Mouse (Mus musculus) limb, embryonic 10.5 days (tissue): ENCODE results near the gene Nxf1. TPM values are rescaled to one million over a fixed set of nuclear protein-coding genes. Genes with fewer than 3 reads are reported as not detected.
A peak's percentile ranks its signal among the peaks of the same experiment; 100 is the strongest.

ENCODE experiments used
- DNase-seq: peaks from one replicate; pipeline ENCODE4 v3.0.0-alpha.2; 2017; ENCODE audit warnings: low spot score
- H3K27ac ChIP-seq: fragments of 300-500 bp; sonication (generic); 2 replicates; pipeline ENCODE4 v1.5.1; 2016; ENCODE audit warnings: mild to moderate bottlenecking
- H3K27me3 ChIP-seq: fragments of 300-500 bp; sonication (generic); 2 replicates; pipeline ENCODE4 v1.6.1; 2016; ENCODE audit warnings: low read depth, mild to moderate bottlenecking; ENCODE audit not compliant: poor library complexity, severe bottlenecking
- H3K36me3 ChIP-seq: fragments of 300-500 bp; sonication (generic); 2 replicates; pipeline ENCODE4 v1.6.1; 2016; ENCODE audit warnings: mild to moderate bottlenecking, moderate library complexity
- H3K4me1 ChIP-seq: fragments of 300-500 bp; sonication (generic); 2 replicates; pipeline ENCODE4 v1.6.1; 2016
- H3K4me3 ChIP-seq: fragments of 300-500 bp; sonication (generic); 2 replicates; pipeline ENCODE4 v1.5.1; 2016; ENCODE audit warnings: mild to moderate bottlenecking, moderate library complexity
- H3K9me3 ChIP-seq: fragments of 300-500 bp; sonication (generic); replicated peaks from 2 replicates; pipeline ENCODE4 v1.6.1; 2016; ENCODE audit warnings: mild to moderate bottlenecking
- WGBS: fragments of 180-500 bp; shearing (Covaris S2); methylation state at CpG from one replicate; pipeline ENCODE4 v1.1.7; 2016; 5-methylcytosine and 5-hydroxymethylcytosine counted together
- microRNA-seq: library from miRNA; unstranded; fragments of <30 nt; microRNA quantifications from one replicate; pipeline ENCODE4, GENCODE M21; 2017
- polyA plus RNA-seq: library from polyadenylated mRNA; unstranded; fragments of >200 nt; fragmentation: Nextera tagmentation; extraction: Ambion mirVana; gene quantifications from 2 replicates; pipeline ENCODE4 v1.2.1, GENCODE M21; 2016

Gene Nxf1
- polyA plus RNA-seq, 1 experiment from 2014 or later: 273 TPM

DNA sequence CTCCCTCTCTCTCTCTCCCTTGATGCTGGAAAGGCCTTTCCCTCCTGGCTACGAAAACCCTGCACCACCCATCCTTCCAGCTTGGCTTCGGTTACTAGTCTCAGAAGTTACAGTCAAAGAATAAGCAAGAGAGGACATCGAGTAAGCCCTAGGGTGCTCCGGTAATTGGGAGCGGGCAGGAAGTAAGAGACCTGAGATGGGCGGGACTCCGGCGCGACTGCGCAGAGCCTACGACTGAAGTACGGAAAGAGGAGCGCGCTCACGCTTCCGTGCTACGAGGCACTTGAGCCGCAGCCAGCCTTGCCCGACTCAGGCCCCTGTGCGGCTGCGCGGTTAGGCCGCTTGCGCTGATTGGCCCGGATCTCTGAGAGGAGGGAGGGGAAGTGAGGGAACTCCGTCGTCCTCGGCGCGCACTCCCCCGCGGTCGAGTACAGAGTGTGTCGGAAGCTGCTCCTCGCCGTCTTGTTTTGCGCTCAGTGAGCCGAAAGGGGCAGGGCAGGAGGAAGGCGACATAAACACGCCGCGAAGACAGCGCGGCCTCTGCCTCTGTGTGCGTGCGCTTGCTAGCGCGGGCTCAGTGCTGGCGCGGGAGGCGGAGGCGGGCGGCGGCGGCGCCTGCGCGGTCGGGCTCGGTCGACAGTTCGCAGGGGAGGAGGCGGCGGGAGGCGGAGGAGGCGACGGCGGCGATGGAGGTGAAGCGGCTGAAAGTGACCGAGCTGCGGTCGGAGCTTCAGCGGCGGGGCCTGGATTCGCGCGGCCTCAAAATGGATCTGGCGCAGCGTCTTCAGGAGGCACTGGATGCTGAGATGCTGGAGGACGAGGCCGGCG lies 62.9 kb downstream of the Nxf1 start, which contains the start of gene Hnrnpul2:
TSS of gene Hnrnpul2 (plus strand) at position 415 of the 828 bp plus-strand sequence.
- peak within 1 kb of the TSS; percentile 96 for H3K27ac ChIP-seq
- peaks cover 40% of the 10 kb centered on the region for H3K4me1 ChIP-seq
- WGBS: under 1% methylated on average over 83 of the region's 83 CpGs
- peak within 1 kb of the TSS; percentile 72 for H3K4me3 ChIP-seq
- DNase-seq: peak; percentile 95
- H3K9me3 ChIP-seq: no peaks in the 10 kb centered on the region
- H3K27me3 ChIP-seq: no peaks in the 10 kb centered on the region
- peaks cover 59% of the 10 kb centered on the region for H3K36me3 ChIP-seq

Small RNA genes lying within 50 kb of the gene (microRNA-seq; reads per million reads assigned to microRNA genes)
- not detected for gene Mir6992

Other genes starting within 250 kb of the Nxf1 start
- not detected in 2 replicates for gene Slc22a8, start 165.8 kb upstream of the Nxf1 start, polyA plus RNA-seq
- gene Slc22a6, start 139.0 kb upstream of the Nxf1 start, polyA plus RNA-seq: not detected in 2 replicates
- gene Chrm1, start 93.3 kb upstream of the Nxf1 start, polyA plus RNA-seq: 0.10 TPM in 1 of 2 replicates, not detected in the other
- gene Slc3a2, start 33.7 kb upstream of the Nxf1 start, polyA plus RNA-seq: 119 and 128 TPM in 2 replicates
- 121 and 145 TPM in 2 replicates for gene Wdr74, start 21.2 kb upstream of the Nxf1 start, polyA plus RNA-seq
- 2.8 and 3.1 TPM in 2 replicates for gene 1700092M07Rik, start 16.4 kb upstream of the Nxf1 start, polyA plus RNA-seq
- gene Stx5a, start 15.7 kb upstream of the Nxf1 start, polyA plus RNA-seq: 99.3 and 134 TPM in 2 replicates
- 181 and 183 TPM in 2 replicates for gene Tmem223, start 13.9 kb downstream of the Nxf1 start, polyA plus RNA-seq
- gene Tmem179b, start 17.4 kb downstream of the Nxf1 start, polyA plus RNA-seq: 41.3 and 43.7 TPM in 2 replicates
- gene Taf6l, start 29.3 kb downstream of the Nxf1 start, polyA plus RNA-seq: 44.2 and 47.0 TPM in 2 replicates
- gene Polr2g, start 41.5 kb downstream of the Nxf1 start, polyA plus RNA-seq: 206 and 216 TPM in 2 replicates
- 5.9 and 6.1 TPM in 2 replicates for gene Zbtb3, start 45.5 kb downstream of the Nxf1 start, polyA plus RNA-seq
- gene Ttc9c, start 62.3 kb downstream of the Nxf1 start, polyA plus RNA-seq: 80.2 and 85.2 TPM in 2 replicates
- 4.7 and 5.2 TPM in 2 replicates for gene Hnrnpul2, start 62.9 kb downstream of the Nxf1 start, polyA plus RNA-seq
- gene AC129217.1, start 72.7 kb downstream of the Nxf1 start, polyA plus RNA-seq: not detected in 2 replicates
- gene Bscl2, start 80.4 kb downstream of the Nxf1 start, polyA plus RNA-seq: 37.2 and 42.5 TPM in 2 replicates
- 5.0 and 7.2 TPM in 2 replicates for gene Gng3, start 82.1 kb downstream of the Nxf1 start, polyA plus RNA-seq
- gene Lrrn4cl, start 93.7 kb downstream of the Nxf1 start, polyA plus RNA-seq: 0.29 and 0.39 TPM in 2 replicates
- gene Ubxn1, start 114.4 kb downstream of the Nxf1 start, polyA plus RNA-seq: 211 and 228 TPM in 2 replicates
- 56.8 and 60.6 TPM in 2 replicates for gene Uqcc3, start 123.8 kb downstream of the Nxf1 start, polyA plus RNA-seq
- gene Lbhd1, start 126.7 kb downstream of the Nxf1 start, polyA plus RNA-seq: 110 and 149 TPM in 2 replicates
- not detected in 2 replicates for gene Gm49403, start 126.9 kb downstream of the Nxf1 start, polyA plus RNA-seq
- gene 1810009A15Rik, start 131.8 kb downstream of the Nxf1 start, polyA plus RNA-seq: 151 and 188 TPM in 2 replicates
- gene Gm49416, start 131.9 kb downstream of the Nxf1 start, polyA plus RNA-seq: 0.45 TPM in 1 of 2 replicates, not detected in the other
- 59.2 and 61.9 TPM in 2 replicates for gene Ints5, start 135.9 kb downstream of the Nxf1 start, polyA plus RNA-seq
- 117 and 129 TPM in 2 replicates for gene Ganab, start 141.0 kb downstream of the Nxf1 start, polyA plus RNA-seq
- 47.0 and 48.1 TPM in 2 replicates for gene B3gat3, start 163.3 kb downstream of the Nxf1 start, polyA plus RNA-seq
- gene Rom1, start 172.3 kb downstream of the Nxf1 start, polyA plus RNA-seq: 4.1 and 4.3 TPM in 2 replicates
- gene Eml3, start 172.5 kb downstream of the Nxf1 start, polyA plus RNA-seq: 37.1 and 37.5 TPM in 2 replicates
- 229 and 233 TPM in 2 replicates for gene Mta2, start 184.8 kb downstream of the Nxf1 start, polyA plus RNA-seq
- 49.6 and 49.7 TPM in 2 replicates for gene Tut1, start 196.8 kb downstream of the Nxf1 start, polyA plus RNA-seq
- 563 and 631 TPM in 2 replicates for gene Eef1g, start 210.0 kb downstream of the Nxf1 start, polyA plus RNA-seq
- 5.3 and 8.9 TPM in 2 replicates for gene Ahnak, start 232.2 kb downstream of the Nxf1 start, polyA plus RNA-seq